ENCODE assay signal across 15 mouse cellular contexts in genomic region chr12:54561981-54562380, GRCm38 (mm10).
"Had no signal": no experiment of that assay in that cellular context is flagged by ENCODE, and none has a peak within 500 bp of the region (broad histone marks: within the 10 kb centered on the region; RNA-seq: fewer than 3 reads in every experiment).

No protein-coding gene starts in this region.

- H3K9ac ChIP-seq: hindbrain, embryonic 15.5 days; limb, embryonic 13.5 days; liver, embryonic 14.5 days; neural tube, embryonic 15.5 days had no signal

- H3K4me3 ChIP-seq: hindbrain, embryonic 15.5 days; limb, embryonic 13.5 days; midbrain, embryonic 10.5 days; myocyte; neural tube, embryonic 15.5 days had no signal

- ATAC-seq: intestine, postnatal 0 days had no signal

- H3K4me2 ChIP-seq: hindbrain, embryonic 15.5 days; limb, embryonic 13.5 days; neural tube, embryonic 15.5 days had no signal

- DNase-seq: kidney, adult 9 months; kidney, postnatal 36 days; lung, adult 18-20 months; lung, postnatal 36 days; midbrain, embryonic 14.5 days; thymus, adult 2 months; thymus, postnatal 25 days had no signal

- H3K36me3 ChIP-seq: hindbrain, embryonic 15.5 days; limb, embryonic 13.5 days; midbrain, embryonic 10.5 days; neural tube, embryonic 15.5 days had no signal

- H3K4me1 ChIP-seq: hindbrain, embryonic 15.5 days; limb, embryonic 13.5 days; midbrain, embryonic 10.5 days; neural tube, embryonic 15.5 days had no signal

- H3K9me3 ChIP-seq: hindbrain, embryonic 15.5 days; limb, embryonic 13.5 days; midbrain, embryonic 10.5 days; neural tube, embryonic 15.5 days had no signal

- H3K27ac ChIP-seq: hindbrain, embryonic 15.5 days; kidney, postnatal 0 days; limb, embryonic 13.5 days; liver, embryonic 14.5 days; midbrain, embryonic 10.5 days; neural tube, embryonic 15.5 days had no signal

- H3K27me3 ChIP-seq: hindbrain, embryonic 15.5 days; limb, embryonic 13.5 days; neural tube, embryonic 15.5 days had no signal
